Mouse (Mus musculus): ENCODE data around the gene Pnpla7. TPM values are rescaled to one million over a fixed set of nuclear protein-coding genes. Genes with fewer than 3 reads are reported as not detected.

The Pnpla7 gene
- 23.6 and 35.9 TPM in 2 replicates for polyA plus RNA-seq (2012; rRNA removed; ENCODE audit: low replicate concordance)

DNA sequence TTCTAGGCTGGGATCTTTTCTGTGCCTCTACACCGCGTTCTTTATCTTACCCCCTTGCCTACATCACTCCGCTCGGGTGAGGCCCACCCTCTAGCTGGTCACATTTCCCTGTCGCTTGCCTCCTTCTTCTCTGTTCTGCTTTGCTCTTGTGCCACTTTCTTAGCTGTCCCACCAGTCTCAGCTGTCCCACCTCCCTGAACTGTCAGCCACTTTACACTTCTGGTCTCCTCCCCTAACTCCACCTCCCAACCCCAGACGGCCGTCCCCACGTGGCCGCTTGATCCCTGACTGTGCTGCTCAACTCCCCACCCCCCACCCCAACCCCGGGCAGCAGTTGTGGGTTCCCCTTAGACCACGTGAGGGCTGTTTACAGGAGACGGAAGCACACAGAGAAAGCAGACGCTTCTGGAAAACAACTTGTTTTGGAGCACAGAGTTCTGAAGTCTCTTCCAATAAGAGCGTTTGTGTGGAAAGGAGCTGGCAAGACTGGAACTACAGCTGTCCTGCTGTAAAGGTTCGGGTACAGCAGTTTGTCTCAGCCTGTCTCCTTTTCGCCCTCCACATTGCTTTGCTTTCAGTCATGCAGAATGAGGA lies at the start of gene Pnpla7:
Gene Pnpla7 (plus strand): TSS at position 330 of the 594 bp plus-strand sequence.

DNA sequence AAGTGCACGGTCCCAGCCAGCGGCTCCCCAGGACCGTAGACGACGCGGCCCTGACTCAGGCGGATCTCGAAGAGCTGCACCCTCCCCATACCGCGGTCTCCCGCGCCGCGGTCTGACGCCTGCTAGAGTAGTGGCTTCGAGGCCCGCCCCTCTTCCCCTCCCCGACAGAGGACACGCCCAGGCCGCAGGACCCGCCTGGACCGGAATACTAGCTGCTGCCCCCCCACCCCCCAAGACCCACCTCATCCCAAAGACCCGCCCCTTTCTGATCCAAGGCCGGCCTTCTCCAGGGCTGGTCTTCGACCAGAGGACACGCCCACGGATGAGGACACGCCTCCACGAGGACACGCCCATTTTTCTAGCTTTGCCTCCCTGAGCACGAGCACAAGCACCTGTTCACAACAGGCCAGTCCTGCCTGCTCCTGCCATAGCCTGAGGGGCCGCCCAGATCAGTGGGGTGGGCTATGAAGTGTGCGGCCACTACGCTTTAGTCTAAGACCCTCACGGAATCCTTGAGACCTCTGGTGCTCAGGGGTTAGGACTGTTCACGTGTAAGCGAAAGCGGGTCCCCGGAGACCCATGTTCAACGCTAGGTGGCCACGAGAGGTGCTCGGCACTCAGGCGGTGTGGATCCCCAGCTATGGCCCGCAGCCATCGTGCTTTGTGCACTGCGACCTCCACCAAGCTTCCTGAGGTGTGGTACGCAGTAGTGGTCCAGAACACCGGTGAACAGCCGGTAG lies 40.6 kb upstream of the Pnpla7 start, which contains the start of gene Arrdc1:
Gene Arrdc1 (minus strand): TSS at position 196 of the 740 bp plus-strand sequence.

DNA sequence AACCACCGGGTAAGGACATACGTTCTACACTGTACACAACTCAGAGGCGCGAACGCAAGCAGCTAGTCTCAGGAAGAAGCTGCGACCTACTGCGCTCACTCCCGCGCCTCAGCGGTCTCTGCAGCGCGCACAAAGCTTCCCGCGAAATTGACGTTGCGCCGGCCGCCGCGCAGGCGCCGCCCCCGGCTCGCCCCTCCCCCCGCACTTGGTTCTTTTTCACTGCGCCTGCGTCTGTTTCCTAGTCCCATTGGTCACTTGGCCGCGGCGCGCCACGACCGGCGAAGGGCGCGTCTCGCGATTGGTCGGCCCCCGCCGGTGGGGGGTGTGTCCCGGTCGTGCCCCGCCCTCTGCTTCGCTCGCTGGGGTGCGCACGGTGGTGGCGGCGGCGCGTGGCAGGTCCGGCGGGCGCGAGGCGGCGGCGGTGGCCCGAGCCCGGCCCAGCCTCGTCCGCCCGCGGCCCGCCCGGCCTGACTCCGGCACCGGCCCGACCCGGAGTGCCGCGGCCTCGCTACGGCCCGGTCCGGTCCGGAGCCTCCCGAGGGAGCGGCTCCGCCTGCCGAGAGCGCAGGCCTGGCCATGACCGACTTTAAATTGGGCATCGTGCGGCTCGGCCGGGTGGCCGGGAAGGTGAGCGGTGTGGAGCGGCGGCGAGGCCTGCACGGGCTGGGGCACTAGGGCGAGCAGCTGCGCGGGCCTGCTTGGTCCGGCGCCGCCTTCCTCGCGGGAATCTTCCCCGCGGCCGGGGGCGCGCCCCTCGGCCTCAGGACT lies 26.2 kb upstream of the Pnpla7 start, which contains the start of gene Zmynd19:
Gene Zmynd19 (plus strand): TSS at position 372 of the 768 bp plus-strand sequence.

DNA sequence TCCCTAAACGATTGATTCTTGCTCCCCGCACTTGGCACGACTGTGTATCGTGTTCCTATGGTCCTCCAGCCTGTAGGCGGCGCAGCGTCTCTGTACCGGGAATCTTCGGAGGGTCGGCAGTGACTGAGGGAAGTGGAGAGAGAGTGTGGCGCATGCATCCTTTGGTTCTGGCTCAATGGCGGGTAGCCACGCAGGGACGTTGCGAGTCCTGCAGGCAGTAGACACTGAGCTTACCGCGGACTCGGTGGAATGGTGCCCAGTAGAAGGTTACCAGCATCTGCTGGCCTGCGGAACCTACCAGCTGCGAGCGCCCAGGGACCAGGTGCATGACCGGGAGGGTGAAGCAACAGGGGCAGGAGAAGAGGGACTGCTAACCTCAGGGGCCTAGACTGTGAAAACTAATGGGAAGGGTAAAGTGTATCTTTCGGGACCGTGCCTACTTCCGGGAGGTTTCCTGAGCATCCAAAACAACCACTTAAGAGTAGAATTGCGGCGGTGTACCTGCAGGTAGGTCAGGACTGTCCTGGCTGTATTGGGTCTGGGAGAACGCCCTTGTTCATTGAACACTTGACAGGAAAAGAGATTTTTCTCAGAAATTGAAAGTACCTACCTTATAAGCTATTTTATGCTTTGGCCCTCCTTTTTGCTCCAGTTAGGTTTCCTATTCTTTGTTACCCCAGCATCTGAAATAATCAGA lies 13.4 kb upstream of the Pnpla7 start, which contains the start of gene Dph7:
Gene Dph7 (plus strand): TSS at position 97 of the 697 bp plus-strand sequence.

DNA sequence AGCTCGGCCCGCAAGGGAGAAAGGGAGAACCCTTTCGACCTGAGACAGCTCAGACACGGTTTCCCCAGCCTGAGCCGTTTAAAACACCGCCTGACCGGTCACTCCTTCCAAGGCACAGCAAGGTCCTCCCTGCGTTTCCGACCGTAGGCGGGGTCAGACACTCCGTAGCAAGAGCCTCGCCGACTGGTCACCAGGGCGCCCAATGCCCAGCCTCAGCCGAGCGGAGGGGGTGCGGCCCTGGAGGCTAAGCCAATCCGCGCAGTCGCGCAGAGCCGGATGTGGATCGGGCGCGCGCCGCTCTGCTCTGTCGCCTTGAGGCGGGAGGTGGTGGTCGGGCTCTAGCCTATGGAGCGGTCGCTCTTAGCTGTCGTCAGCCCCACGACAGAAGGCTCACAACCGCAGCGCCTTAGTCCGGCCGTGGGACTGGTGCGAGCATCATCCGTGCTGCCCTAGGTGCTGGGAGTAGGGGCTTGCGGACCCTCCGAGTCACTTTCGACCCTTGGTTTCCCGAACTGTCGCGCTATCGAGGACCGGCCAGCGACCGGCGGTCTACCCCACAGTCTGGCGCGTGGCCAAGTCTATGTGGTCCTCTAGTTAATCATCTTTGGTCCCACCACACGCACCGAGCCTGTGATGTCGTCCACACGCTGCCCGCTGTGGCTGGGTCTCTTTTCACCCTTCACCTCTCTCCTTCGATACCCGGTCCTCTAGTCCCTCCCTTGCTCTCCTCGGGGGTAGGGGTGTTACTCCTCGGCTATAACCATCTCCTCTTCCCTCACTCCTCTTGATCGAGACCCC lies 728 bp upstream of the Pnpla7 start, which contains the start of gene Mrpl41:
Gene Mrpl41 (minus strand): TSS at position 193 of the 798 bp plus-strand sequence.

GRCm38 (mm10) chr2:25054221-25055067 lies 78.6 kb downstream of the Pnpla7 start, which contains the start of gene Nsmf:
Gene Nsmf, plus strand, starts transcription at chr2:25054355.

GRCm38 (mm10) chr2:25080076-25080475 lies 104.2 kb downstream of the Pnpla7 start, which contains the start of gene Entpd8:
Gene Entpd8, plus strand, starts transcription at chr2:25080304.

GRCm38 (mm10) chr2:25095109-25095850 lies 119.4 kb downstream of the Pnpla7 start, which contains the start of gene Noxa1:
Gene Noxa1, minus strand, starts transcription at chr2:25095149.

Other genes starting within 250 kb of the Pnpla7 start
- gene Cacna1b, start 212.9 kb upstream of the Pnpla7 start, polyA plus RNA-seq (2012; rRNA removed; ENCODE audit: low replicate concordance), result 4.3 and 7.0 TPM in 2 replicates
- 55.1 and 81.6 TPM in 2 replicates for gene Ehmt1, start 56.4 kb upstream of the Pnpla7 start, polyA plus RNA-seq (2012; rRNA removed; ENCODE audit: low replicate concordance)
- gene Arrdc1, start 40.8 kb upstream of the Pnpla7 start, polyA plus RNA-seq (2012; rRNA removed; ENCODE audit: low replicate concordance), result 208 and 219 TPM in 2 replicates
- 4.2 and 5.6 TPM in 2 replicates for gene Zmynd19, start 26.2 kb upstream of the Pnpla7 start, polyA plus RNA-seq (2012; rRNA removed; ENCODE audit: low replicate concordance)
- gene Dph7, start 13.6 kb upstream of the Pnpla7 start, polyA plus RNA-seq (2012; rRNA removed; ENCODE audit: low replicate concordance), result 15.6 and 19.0 TPM in 2 replicates
- gene Mrpl41, start 935 bp upstream of the Pnpla7 start, polyA plus RNA-seq (2012; rRNA removed; ENCODE audit: low replicate concordance), result 26.2 and 28.3 TPM in 2 replicates
- 113 and 165 TPM in 2 replicates for gene Nsmf, start 78.3 kb downstream of the Pnpla7 start, polyA plus RNA-seq (2012; rRNA removed; ENCODE audit: low replicate concordance)
- gene Entpd8, start 104.3 kb downstream of the Pnpla7 start, polyA plus RNA-seq (2012; rRNA removed; ENCODE audit: low replicate concordance), result 0.11 and 0.26 TPM in 2 replicates
- gene Noxa1, start 119.1 kb downstream of the Pnpla7 start, polyA plus RNA-seq (2012; rRNA removed; ENCODE audit: low replicate concordance), result 0.07 and 0.16 TPM in 2 replicates
- 15.2 and 32.0 TPM in 2 replicates for gene Nrarp, start 204.7 kb downstream of the Pnpla7 start, polyA plus RNA-seq (2012; rRNA removed; ENCODE audit: low replicate concordance)
- 34.9 and 70.8 TPM in 2 replicates for gene Tor4a, start 220.9 kb downstream of the Pnpla7 start, polyA plus RNA-seq (2012; rRNA removed; ENCODE audit: low replicate concordance)
- 51.7 and 97.1 TPM in 2 replicates for gene Nelfb, start 235.5 kb downstream of the Pnpla7 start, polyA plus RNA-seq (2012; rRNA removed; ENCODE audit: low replicate concordance)
- gene Stpg3, start 238.6 kb downstream of the Pnpla7 start, polyA plus RNA-seq (2012; rRNA removed; ENCODE audit: low replicate concordance), result 0.23 TPM in 1 of 2 replicates, not detected in the other
- 0.17 and 0.19 TPM in 2 replicates for gene Fam166a, start 242.7 kb downstream of the Pnpla7 start, polyA plus RNA-seq (2012; rRNA removed; ENCODE audit: low replicate concordance)
- 306 and 366 TPM in 2 replicates for gene Tubb4b, start 248.7 kb downstream of the Pnpla7 start, polyA plus RNA-seq (2012; rRNA removed; ENCODE audit: low replicate concordance)

Measured in mammary gland, adult 2 months (tissue).